Mouse (Mus musculus) G1E (cell line): ENCODE measurements around the gene Chic2.

Experiments
- CTCF ChIP-seq: IDR thresholded peaks from 2 replicates; pipeline ENCODE4 v1.5.1; 2012; ENCODE audit warnings: low read depth, low read length, inconsistent platforms, mixed read lengths
- GATA1 ChIP-seq: IDR thresholded peaks from 2 replicates; pipeline ENCODE4 v1.6.1; 2012; ENCODE audit warnings: borderline replicate concordance, low read length, inconsistent platforms, mixed read lengths
- POLR2AphosphoS5 ChIP-seq: IDR thresholded peaks from 2 replicates; pipeline ENCODE4 v1.6.1; 2012; ENCODE audit warnings: low read depth, low read length, inconsistent platforms; ENCODE audit not compliant: insufficient replicate concordance
- TAL1 ChIP-seq: conservative IDR thresholded peaks from 2 replicates; pipeline ENCODE4 v1.6.1; 2012; ENCODE audit warnings: low read depth, low read length, inconsistent platforms, mixed read lengths

- no peak for TF ChIP-seq TAL1
- no peak for TF ChIP-seq POLR2AphosphoS5
- no peak for TF ChIP-seq CTCF
- no peak for TF ChIP-seq GATA1
These were observed 64.4 kb downstream of the Chic2 start for GRCm38 (mm10) chr5:74980154-74980553.
